Mouse (Mus musculus) midbrain, embryonic 13.5 days (tissue): Measurements from ENCODE around the gene Gm5916. TPM values are rescaled to one million over a fixed set of nuclear protein-coding genes. Genes with fewer than 3 reads are reported as not detected.

Source experiments
- ATAC-seq: fragments of 200-750 bp; cut with Nextera tagmentation; 2 replicates; pipeline ENCODE4 v1.8.0; 2017; ENCODE audit warnings: mild to moderate bottlenecking, moderate TSS enrichment, moderate library complexity
- H3K27ac ChIP-seq: fragments of 300-500 bp; sonication (generic); 2 replicates; pipeline ENCODE4 v1.5.1; 2015; ENCODE audit warnings: inconsistent platforms, mild to moderate bottlenecking, moderate library complexity
- H3K27me3 ChIP-seq: fragments of 300-500 bp; sonication (generic); 2 replicates; pipeline ENCODE4 v1.6.1; 2015; ENCODE audit warnings: mild to moderate bottlenecking, inconsistent platforms
- H3K36me3 ChIP-seq: fragments of 300-500 bp; sonication (generic); 2 replicates; pipeline ENCODE4 v1.6.1; 2015; ENCODE audit warnings: mild to moderate bottlenecking, inconsistent platforms
- H3K4me1 ChIP-seq: fragments of 300-500 bp; sonication (generic); replicated peaks from 2 replicates; pipeline ENCODE4 v1.6.1; 2015; ENCODE audit warnings: inconsistent platforms
- H3K4me2 ChIP-seq: fragments of 300-500 bp; sonication (generic); replicated peaks from 2 replicates; pipeline ENCODE4 v1.6.1; 2015; ENCODE audit warnings: moderate library complexity, mild to moderate bottlenecking, inconsistent platforms
- H3K4me3 ChIP-seq: fragments of 300-500 bp; sonication (generic); replicated peaks from 2 replicates; pipeline ENCODE4 v1.5.1; 2015; ENCODE audit warnings: mild to moderate bottlenecking, inconsistent platforms
- H3K9ac ChIP-seq: fragments of 300-500 bp; sonication (generic); replicated peaks from 2 replicates; pipeline ENCODE4 v1.6.1; 2015; ENCODE audit warnings: mild to moderate bottlenecking, inconsistent platforms
- H3K9me3 ChIP-seq: fragments of 300-500 bp; sonication (generic); 2 replicates; pipeline ENCODE4 v1.6.1; 2016; ENCODE audit warnings: mild to moderate bottlenecking, inconsistent platforms
- WGBS: fragments of 180-500 bp; shearing (Covaris S2); methylation state at CpG from one replicate; pipeline ENCODE4 v1.1.7; 2015; 5-methylcytosine and 5-hydroxymethylcytosine counted together
- polyA plus RNA-seq: library from polyadenylated mRNA; unstranded; fragments of >200 nt; fragmentation: Nextera tagmentation; extraction: Ambion mirVana; gene quantifications from 2 replicates; pipeline ENCODE4 v1.2.1, GENCODE M21; 2015

Gene Gm5916
- polyA plus RNA-seq: not detected in 2 replicates

DNA sequence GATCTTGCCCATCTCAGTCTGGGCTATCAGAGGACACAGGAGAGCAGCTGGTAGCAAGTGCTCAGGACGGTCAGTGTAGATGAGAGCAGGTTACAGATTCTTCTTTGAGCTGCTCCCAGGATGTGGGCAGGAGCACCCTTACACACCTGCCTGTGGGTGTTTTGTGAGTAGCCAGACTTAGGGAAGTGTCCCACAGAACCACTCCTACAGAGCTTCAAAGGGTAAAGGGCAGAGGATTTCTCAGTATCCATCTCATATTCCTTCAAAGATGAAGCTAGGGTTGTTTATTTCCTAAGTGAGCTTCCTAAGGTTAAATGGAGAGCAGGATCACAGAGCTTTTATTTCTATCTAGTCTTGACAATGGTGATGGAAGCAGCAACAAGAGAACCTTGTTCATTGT lies at the start of gene Gm5916:
TSS of gene Gm5916 (minus strand) at position 101 of the 400 bp plus-strand sequence.
- Histone ChIP-seq H3K9ac (no peak within 1 kb of the TSS), H3K27me3 (no peaks in the 10 kb centered on the region), H3K4me3 (no peak within 1 kb of the TSS), H3K9me3 (0 out of 2 replicates have a peak, but pooled peaks cover 7% of the 10 kb centered on the region), H3K27ac (no peak within 1 kb of the TSS), H3K36me3 (no peaks in the 10 kb centered on the region), H3K4me1 (no peaks in the 10 kb centered on the region), H3K4me2 (no peak within 1 kb of the TSS)
- no peak for ATAC-seq
- 80% methylated on average over 1 of the region's 1 CpGs for WGBS

Other genes with a start within 250 kb of the Gm5916 start
- not detected in 2 replicates for gene 9230113P08Rik, start 220.4 kb downstream of the Gm5916 start, polyA plus RNA-seq